ENCODE assay signal across 21 mouse cellular contexts in genomic region chr2:35655996-35656395, GRCm38 (mm10).
A peak's percentile ranks its signal among the peaks of the same experiment; 100 is the strongest.
DNase-seq lines count a peak whose midpoint lies in the region; ATAC-seq and TF ChIP-seq lines count a peak whose summit lies in the region.
"Had no signal": no experiment of that assay in that cellular context is flagged by ENCODE, and none has a peak within 500 bp of the region (broad histone marks: within the 10 kb centered on the region; RNA-seq: fewer than 3 reads in every experiment).

No protein-coding gene starts in this region.

- H3K4me2 ChIP-seq in hindbrain, postnatal 0 days (ENCODE audit: low read depth, low read length) = no peak overlapping the region
- H3K4me2 ChIP-seq in hindbrain, embryonic 12.5 days (replicated peaks) = no peak overlapping the region
- H3K4me2 ChIP-seq in midbrain, embryonic 13.5 days (replicated peaks) = no peak overlapping the region
- no peak overlapping the region for H3K4me2 ChIP-seq in limb, embryonic 14.5 days (replicated peaks; ENCODE audit: low read depth, low read length, severe bottlenecking)
- H3K4me2 ChIP-seq: heart, embryonic 11.5 days; liver, embryonic 12.5 days; neural tube, embryonic 12.5 days had no signal

- WGBS in hindbrain, postnatal 0 days = 49% methylated on average over 8 of the region's 8 CpGs
- 47% methylated on average over 8 of the region's 8 CpGs for WGBS in hindbrain, embryonic 12.5 days
- 45% methylated on average over 8 of the region's 8 CpGs for WGBS in midbrain, embryonic 13.5 days
- 46% methylated on average over 8 of the region's 8 CpGs for WGBS in midbrain, embryonic 10.5 days
- 31% methylated on average over 8 of the region's 8 CpGs for WGBS in limb, embryonic 14.5 days

- H3K27me3 ChIP-seq in hindbrain, postnatal 0 days (ENCODE audit: insufficient read depth, low read length) = no peaks in the 10 kb centered on the region
- H3K27me3 ChIP-seq in hindbrain, embryonic 12.5 days = no peaks in the 10 kb centered on the region
- no peaks in the 10 kb centered on the region for H3K27me3 ChIP-seq in midbrain, embryonic 13.5 days
- H3K27me3 ChIP-seq in midbrain, embryonic 10.5 days (ENCODE audit: low read depth, poor library complexity, severe bottlenecking) = no peaks in the 10 kb centered on the region
- H3K27me3 ChIP-seq in limb, embryonic 14.5 days (ENCODE audit: control insufficient read depth, insufficient read depth, low read length) = no peaks in the 10 kb centered on the region
- H3K27me3 ChIP-seq: neural tube, embryonic 12.5 days had no signal

- no peak overlapping the region for H3K27ac ChIP-seq in hindbrain, postnatal 0 days
- H3K27ac ChIP-seq in hindbrain, embryonic 12.5 days = no peak overlapping the region
- H3K27ac ChIP-seq in midbrain, embryonic 13.5 days = no peak overlapping the region
- H3K27ac ChIP-seq in midbrain, embryonic 10.5 days (replicated peaks) = no peak overlapping the region
- no peak overlapping the region for H3K27ac ChIP-seq in limb, embryonic 14.5 days (replicated peaks; ENCODE audit: low read depth, low read length)
- H3K27ac ChIP-seq: layer of hippocampus, adult 2 months; liver, embryonic 12.5 days; neural tube, embryonic 12.5 days had no signal

- no peak for TF ChIP-seq POLR2A in limb, embryonic 14.5 days (IDR thresholded peaks at IDR 0.05; ENCODE audit: borderline replicate concordance, extremely low read depth, insufficient read depth, insufficient read length)

- no peak overlapping the region for H3K4me3 ChIP-seq in hindbrain, postnatal 0 days (ENCODE audit: low read length)
- no peak overlapping the region for H3K4me3 ChIP-seq in hindbrain, embryonic 12.5 days
- H3K4me3 ChIP-seq in midbrain, embryonic 13.5 days (replicated peaks) = no peak overlapping the region
- H3K4me3 ChIP-seq in midbrain, embryonic 10.5 days = no peak overlapping the region
- no peak overlapping the region for H3K4me3 ChIP-seq in limb, embryonic 14.5 days (replicated peaks; ENCODE audit: low read length)
- H3K4me3 ChIP-seq: layer of hippocampus, adult 2 months; liver, embryonic 12.5 days; neural tube, embryonic 12.5 days had no signal

- no peak for TF ChIP-seq CTCF in hindbrain, postnatal 0 days (IDR thresholded peaks at IDR 0.05; ENCODE audit: low read depth)

- H3K9me3 ChIP-seq in hindbrain, postnatal 0 days (ENCODE audit: low read length) = no peaks in the 10 kb centered on the region
- H3K9me3 ChIP-seq in hindbrain, embryonic 12.5 days (replicated peaks) = no peaks in the 10 kb centered on the region
- no peaks in the 10 kb centered on the region for H3K9me3 ChIP-seq in midbrain, embryonic 13.5 days
- H3K9me3 ChIP-seq in midbrain, embryonic 10.5 days (replicated peaks) = no peaks in the 10 kb centered on the region
- no peaks in the 10 kb centered on the region for H3K9me3 ChIP-seq in limb, embryonic 14.5 days (ENCODE audit: control insufficient read depth, low read length)
- H3K9me3 ChIP-seq: liver, embryonic 12.5 days; neural tube, embryonic 12.5 days had no signal

- no peaks in the 10 kb centered on the region for H3K4me1 ChIP-seq in hindbrain, postnatal 0 days (ENCODE audit: insufficient read depth, low read length)
- H3K4me1 ChIP-seq in hindbrain, embryonic 12.5 days = peaks cover 42% of the 10 kb centered on the region
- peaks cover 36% of the 10 kb centered on the region for H3K4me1 ChIP-seq in midbrain, embryonic 13.5 days (replicated peaks)
- peaks cover 58% of the 10 kb centered on the region for H3K4me1 ChIP-seq in midbrain, embryonic 10.5 days
- peaks cover 20% of the 10 kb centered on the region for H3K4me1 ChIP-seq in limb, embryonic 14.5 days (ENCODE audit: control insufficient read depth, insufficient read depth, low read length)

- ATAC-seq in hindbrain, postnatal 0 days = no peak
- no peak for ATAC-seq in hindbrain, embryonic 12.5 days (ENCODE audit: low FRiP score)
- no peak for ATAC-seq in midbrain, embryonic 13.5 days
- no peak for ATAC-seq in limb, embryonic 14.5 days (ENCODE audit: low FRiP score, low read depth)
- ATAC-seq: forebrain, embryonic 14.5 days; liver, embryonic 12.5 days had no signal

- no peaks in the 10 kb centered on the region for H3K36me3 ChIP-seq in hindbrain, postnatal 0 days (ENCODE audit: insufficient read depth, low read length)
- no peaks in the 10 kb centered on the region for H3K36me3 ChIP-seq in hindbrain, embryonic 12.5 days
- H3K36me3 ChIP-seq in midbrain, embryonic 13.5 days = no peaks in the 10 kb centered on the region
- no peaks in the 10 kb centered on the region for H3K36me3 ChIP-seq in midbrain, embryonic 10.5 days
- peaks cover 3% of the 10 kb centered on the region; the same call in 1 of the 2 replicates for H3K36me3 ChIP-seq in limb, embryonic 14.5 days (ENCODE audit: control insufficient read depth, insufficient read depth, low read length)
- H3K36me3 ChIP-seq: liver, embryonic 12.5 days; neural tube, embryonic 12.5 days had no signal

- H3K9ac ChIP-seq in hindbrain, postnatal 0 days (replicated peaks; ENCODE audit: low read length) = 0 out of 2 replicates have a peak overlapping the region, but pooled peaks have one; percentile 21
- H3K9ac ChIP-seq in hindbrain, embryonic 12.5 days = no peak overlapping the region
- peak overlapping the region; percentile 14; the same call in 1 of the 2 replicates for H3K9ac ChIP-seq in midbrain, embryonic 13.5 days (replicated peaks)
- H3K9ac ChIP-seq in limb, embryonic 14.5 days (ENCODE audit: low read depth, low read length, severe bottlenecking) = peak overlapping the region; percentile 12; the same call in 1 of the 2 replicates
- H3K9ac ChIP-seq: liver, embryonic 12.5 days; neural tube, embryonic 12.5 days had no signal

- peak; percentile 4 for DNase-seq in embryo, embryonic 10 days (ENCODE audit: low spot score)
- DNase-seq in embryo, embryonic 10.5 days (ENCODE audit: low spot score) = no peak
- DNase-seq in hindbrain, postnatal 0 days (ENCODE audit: low spot score) = no peak
- DNase-seq in midbrain, embryonic 10.5 days (ENCODE audit: low spot score) = no peak
- no peak for DNase-seq in limb, embryonic 14.5 days (ENCODE audit: low spot score)
- DNase-seq in cerebellum, adult 8-10 months = no peak
- DNase-seq: cerebellum, adult 11 months; cerebellum, postnatal 14 days; gastrocnemius, postnatal 36 days; heart, postnatal 14 days; kidney, adult 11 months; kidney, postnatal 14 days; layer of hippocampus, postnatal 36 days; thymus, postnatal 14 days had no signal
